Mouse (Mus musculus): ENCODE measurements around the gene Lpin3.

GRCm38 (mm10) chr2:160908607-160909006, 28.1 kb downstream of the Lpin3 start:
- TF ChIP-seq CTCF (IDR thresholded peaks at IDR 0.05) (no peak), POLR2A (IDR thresholded peaks at IDR 0.05; ENCODE audit: insufficient read depth, low read depth, low read length) (no peak)

Measured in heart, adult 2 months (tissue).